Mouse (Mus musculus): ENCODE measurements around the gene Ftcd.

DNA sequence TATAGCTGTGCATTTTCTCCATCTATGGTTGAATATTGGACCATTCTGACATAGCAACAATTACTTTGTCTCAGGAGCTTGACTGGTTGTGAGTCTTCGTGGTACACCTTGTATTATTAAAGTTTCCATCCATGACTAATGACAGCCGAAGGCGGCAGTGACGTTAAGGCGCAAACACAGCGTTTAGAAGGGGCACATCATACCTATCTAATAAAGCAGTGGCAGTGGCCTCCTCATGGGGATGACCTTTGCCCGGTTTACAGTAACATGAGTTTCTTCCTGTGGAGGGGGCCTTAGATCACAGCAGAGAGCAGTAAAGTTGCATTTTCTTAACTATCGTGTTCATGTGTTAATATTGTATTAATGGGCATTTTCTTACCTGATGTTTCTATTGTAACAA lies 27.2 kb upstream of the Ftcd start:
- TF ChIP-seq CTCF (IDR thresholded peaks at IDR 0.05; ENCODE audit: borderline replicate concordance, insufficient read depth, low read depth, low read length) (no peak), POLR2A (IDR thresholded peaks at IDR 0.05; ENCODE audit: borderline replicate concordance, insufficient read depth, low read length) (no peak)

Data from cerebellum, adult 2 months (tissue).